Mouse (Mus musculus) brain, embryonic 18.5 days (tissue): ENCODE results near the gene Mfrp.

ENCODE experiments used
- DNase-seq: peaks from one replicate; pipeline ENCODE4 v3.0.0-alpha.2; 2012; ENCODE audit warnings: low read depth, low spot score

Mfrp gene

DNA sequence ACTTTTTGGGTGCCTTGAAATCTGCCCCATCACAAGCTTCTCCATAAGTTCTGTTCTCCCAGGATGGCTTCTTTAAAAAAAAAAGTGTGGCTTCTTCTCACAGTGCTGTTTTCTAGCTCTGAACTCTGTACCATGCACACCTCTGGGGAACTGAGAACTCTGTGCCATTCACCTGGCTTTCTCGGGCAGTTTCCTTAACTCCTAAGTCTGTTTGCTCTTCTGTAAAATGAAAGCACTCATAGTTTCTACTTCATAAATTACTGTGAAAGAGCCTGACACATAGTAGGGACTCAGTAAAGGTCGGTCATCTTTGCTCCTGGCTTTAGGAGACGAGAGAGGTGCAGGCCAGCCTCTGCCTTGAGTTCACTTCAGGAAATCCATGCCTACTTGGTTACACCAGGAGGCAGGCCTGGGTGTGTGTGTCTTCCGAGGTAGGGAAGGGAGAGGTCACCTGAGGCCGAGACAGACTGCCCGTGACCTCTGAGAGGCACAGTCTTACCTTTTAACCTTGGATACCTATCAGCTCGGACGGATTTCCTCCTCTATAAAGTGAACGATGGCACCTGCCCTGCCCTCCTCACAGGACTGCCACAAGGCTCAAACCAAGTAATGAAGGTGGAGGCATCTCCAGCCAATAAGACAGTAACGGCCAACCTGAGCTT lies 23.3 kb upstream of the Mfrp start:
- no peak for DNase-seq

DNA sequence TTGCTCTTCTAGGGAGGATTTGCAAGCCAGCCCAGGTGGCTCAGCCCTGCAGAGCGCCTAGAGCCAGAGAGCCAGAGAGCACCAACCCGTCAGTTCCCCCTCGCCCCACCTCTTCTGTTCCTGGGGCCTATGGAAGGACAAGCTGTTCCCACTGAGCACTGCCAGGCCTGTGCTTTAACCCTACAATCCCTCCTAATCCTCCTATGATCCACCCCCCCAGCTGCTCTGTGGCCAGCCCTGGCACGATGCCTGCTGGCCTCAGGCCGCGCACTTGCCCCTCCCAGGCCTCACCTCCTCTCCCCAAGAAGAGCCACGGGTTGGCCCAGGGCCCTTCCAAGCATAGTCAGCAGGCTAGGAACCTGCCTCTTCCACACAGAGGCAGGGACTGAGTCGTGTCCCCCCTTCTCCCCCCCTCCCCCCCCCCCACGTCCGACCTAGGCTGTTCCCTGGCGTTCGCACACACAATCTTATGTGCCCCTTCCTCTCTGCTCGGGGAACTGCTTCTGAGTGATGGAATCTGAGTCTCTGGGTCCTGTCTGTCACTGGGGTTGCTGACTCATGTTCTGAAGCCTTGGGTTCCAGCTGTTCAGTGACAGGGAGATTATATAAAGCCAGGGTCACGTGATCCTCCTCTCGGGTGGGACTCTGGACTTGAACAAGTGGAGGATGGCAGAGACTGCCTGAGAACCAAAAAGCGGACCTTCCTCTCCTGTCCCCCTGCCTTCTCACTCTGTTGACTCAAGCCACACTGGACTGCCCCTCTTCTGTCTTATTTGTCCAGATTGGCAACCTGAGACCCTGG lies 22.4 kb upstream of the Mfrp start:
- no peak for DNase-seq

GRCm38 (mm10) chr9:44079997-44080780 lies 21.3 kb upstream of the Mfrp start:
- DNase-seq: no peak

DNA sequence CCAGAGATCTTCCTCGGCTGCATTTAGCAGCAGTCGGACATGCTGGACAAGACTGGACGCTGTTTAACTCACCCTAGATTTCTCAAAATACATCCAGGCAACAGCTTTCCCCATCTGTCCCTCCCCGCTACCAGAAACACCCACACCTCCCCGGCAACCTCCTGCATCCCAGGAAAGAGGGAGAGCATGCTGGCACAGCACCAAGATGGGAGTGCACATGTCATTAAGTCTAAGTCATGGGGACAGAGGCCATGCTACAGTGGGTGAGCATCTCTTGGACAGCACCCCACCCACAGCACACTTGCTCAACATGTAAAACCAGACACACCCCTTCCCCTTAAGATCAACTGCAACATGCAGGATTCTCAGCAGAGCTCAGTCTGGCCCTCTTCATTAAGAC lies 20.6 kb upstream of the Mfrp start:
- DNase-seq: no peak

GRCm38 (mm10) chr9:44081581-44081980 lies 19.9 kb upstream of the Mfrp start:
- no peak for DNase-seq

GRCm38 (mm10) chr9:44082266-44082665 lies 19.3 kb upstream of the Mfrp start:
- DNase-seq: no peak

DNA sequence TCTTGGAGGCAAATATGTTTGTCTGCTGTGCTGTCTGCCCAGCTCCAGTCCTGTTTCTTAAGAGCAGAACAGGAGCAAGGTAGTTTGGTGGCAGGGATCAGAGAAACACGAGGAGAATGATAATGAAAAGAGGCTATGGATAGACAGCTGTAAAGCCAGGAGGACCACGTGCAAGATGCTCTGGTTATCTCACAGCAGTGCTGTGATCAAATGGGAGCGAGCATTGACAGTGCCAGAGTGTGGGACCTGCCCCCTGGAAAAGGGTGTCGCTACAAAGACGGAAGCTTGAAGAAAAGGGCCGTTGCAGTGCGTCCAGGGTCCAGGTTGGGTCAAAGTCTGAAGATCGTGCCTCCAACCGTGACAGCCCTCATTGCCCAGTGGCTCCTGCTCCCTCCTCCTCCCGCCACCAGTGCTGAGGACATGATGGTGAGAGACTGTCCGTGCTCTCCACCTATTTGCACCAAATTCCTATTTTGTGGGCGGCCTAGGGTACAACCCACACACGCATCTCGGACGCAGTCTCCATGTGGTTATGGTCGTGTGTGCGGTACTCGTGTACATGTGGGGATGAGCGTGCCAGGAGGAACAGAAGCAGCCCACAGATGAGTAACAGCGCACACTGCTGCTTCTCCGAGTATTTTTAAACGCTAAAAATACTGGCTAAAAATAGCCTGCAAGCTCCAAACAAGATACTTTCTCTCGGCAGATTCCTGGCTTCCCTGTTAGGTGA lies 18.0 kb upstream of the Mfrp start:
- no peak for DNase-seq

DNA sequence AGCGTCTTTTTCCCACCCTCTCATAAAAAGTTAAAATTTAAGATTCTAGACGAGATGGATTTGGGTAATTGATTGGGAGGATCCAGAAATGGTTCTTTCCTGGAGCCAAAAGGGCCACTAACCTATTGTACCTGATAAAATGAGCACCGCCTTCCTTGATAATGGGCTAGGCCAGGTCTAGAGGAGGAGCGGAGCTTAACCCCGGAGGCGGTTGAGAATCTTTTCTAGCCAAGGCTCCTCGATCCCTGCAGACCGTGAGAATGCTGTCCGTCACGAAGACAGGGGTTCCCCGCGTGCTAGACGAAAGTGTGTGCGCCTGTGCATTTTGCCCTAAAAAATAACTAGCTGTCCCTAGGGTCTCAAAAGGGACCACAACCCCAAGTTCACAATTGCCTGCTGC lies 17.3 kb upstream of the Mfrp start:
- DNase-seq: no peak

DNA sequence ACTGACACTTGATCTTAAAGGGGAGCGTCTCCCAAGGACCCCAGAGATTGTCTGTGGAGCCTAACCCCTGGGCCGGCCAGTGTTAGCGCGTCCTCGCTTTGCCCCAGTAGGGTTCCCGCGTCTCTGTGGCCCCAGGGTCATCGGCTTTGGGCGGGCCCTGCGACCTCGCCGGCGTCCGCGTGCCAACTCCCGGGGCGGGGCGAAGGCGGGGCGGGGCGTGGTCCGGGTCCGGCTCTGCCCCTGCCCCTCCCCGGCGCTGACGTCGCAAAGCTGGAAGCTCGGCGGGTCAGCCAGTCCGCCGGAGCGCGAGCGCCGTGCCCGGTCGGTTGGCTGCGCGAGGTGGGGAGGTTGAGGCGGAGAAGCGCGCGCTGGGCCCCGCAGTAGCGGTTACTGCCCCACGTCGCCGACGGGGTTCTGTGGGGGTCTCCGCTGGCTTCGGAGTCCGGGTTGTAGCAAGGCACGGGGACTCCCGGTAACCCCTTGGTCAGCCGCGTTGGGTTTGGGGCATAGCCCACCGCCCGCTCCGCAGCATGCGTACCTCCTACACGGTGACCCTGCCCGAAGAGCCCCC lies 16.8 kb upstream of the Mfrp start:
- no peak for DNase-seq

DNA sequence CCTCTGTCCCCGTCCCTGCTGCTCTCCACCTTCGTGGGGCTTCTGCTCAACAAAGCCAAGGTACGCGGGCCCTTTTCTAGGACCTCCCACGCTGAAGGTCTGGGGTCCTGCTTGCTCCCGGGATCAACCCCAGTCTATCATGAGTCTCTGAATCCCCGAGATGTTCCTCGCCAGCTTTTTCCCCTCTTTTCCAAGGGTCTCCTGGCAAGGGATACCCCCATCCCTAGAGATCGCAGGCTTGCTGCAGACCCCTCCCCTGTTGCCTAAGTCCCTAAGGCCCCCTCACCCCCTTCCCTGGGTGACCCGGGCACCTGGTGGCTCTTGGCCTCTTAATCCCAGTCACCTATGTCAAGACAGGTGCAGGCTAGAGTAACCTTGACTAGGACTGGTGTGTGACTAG lies 16.3 kb upstream of the Mfrp start:
- DNase-seq: no peak

GRCm38 (mm10) chr9:44085741-44086665 lies 15.5 kb upstream of the Mfrp start:
- DNase-seq: no peak

GRCm38 (mm10) chr9:44086960-44087359 lies 14.6 kb upstream of the Mfrp start:
- no peak for DNase-seq

GRCm38 (mm10) chr9:44087761-44088455 lies 13.6 kb upstream of the Mfrp start:
- no peak for DNase-seq

DNA sequence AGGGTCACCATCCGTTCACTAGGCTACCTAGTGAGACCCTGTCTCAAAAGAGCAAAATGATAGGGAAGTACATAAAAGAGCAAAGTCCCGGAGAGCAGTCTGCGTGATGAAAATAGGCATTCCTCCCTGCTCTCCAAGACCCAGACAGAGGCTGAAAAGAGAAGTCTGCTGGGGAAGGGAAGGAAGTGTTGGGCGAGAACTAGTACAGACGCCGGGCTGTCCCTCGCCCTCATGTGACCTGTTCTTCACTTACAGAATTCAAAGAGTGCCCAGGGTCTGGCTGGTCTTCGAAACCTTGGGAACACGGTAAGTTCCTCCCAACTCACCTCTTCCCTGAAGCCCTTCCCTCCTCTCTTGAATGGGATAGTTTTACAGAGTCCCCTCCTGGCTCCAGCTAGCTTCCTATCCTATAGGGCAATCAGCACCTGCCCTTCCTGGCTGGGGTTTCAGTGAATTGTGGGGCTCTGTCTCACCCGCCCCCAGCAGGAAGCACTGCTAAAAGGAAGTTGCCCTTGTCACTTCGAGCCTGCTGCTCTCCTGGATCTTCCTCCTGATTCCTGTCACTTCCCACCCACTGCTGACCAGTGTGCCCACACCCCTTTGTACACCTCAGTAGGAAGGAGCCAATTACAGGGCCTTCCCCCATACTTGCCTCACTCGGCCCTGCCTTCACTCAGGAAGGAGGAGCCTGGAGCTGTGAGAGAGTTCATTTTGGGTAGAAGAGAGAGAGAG lies 12.5 kb upstream of the Mfrp start:
- no peak for DNase-seq

DNA sequence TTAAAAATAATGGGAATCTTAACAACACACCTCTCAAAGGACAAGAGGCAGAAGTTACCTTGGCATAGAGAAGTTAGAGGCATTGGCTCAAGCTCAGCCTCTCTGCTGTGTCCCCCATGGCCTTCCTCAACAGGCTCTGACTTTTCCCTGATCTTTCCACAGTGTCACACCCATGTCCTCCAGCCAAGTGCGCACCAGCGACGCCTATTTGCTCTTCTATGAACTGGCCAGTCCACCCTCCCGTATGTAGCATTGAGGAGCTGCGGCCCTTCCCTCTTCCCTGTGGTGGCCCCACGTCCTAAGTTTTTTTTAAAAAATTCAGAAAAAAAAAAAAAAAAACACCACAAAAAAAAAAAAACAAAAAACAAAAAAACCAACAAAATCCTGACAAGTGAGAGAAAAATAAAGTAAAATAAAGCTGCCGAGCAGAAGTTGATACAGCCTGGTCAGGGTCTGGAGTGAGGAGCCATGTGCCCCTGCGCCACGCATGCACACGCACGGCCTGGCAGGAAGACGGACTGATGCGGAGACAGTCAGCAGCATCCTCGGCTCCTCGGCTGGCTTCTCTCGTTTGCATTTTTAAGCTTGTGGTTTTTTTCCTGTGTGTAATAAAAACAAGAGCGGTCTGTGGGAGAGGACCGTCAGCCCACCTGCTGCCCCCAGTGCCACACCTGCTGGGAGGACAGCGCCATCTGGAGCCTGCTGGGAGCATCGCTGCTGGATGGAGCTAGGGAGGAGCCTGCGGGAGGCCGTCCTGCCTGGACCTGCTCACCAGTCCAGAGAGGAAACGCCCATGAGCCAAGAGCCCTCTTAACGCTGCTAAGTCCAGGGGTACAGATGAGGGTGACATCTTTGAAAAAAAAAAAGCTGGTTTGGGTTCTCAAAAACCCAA lies 7.7 kb upstream of the Mfrp start:
- DNase-seq: no peak

- no peak for DNase-seq
Observed at GRCm38 (mm10) chr9:44094737-44095136, 6.8 kb upstream of the Mfrp start.

GRCm38 (mm10) chr9:44095781-44096180 lies 5.7 kb upstream of the Mfrp start:
- no peak for DNase-seq

GRCm38 (mm10) chr9:44096536-44096935 lies 5.0 kb upstream of the Mfrp start:
- DNase-seq: no peak
